Mouse (Mus musculus): ENCODE results near the gene Ccdc34. TPM values are rescaled to one million over a fixed set of nuclear protein-coding genes. Genes with fewer than 3 reads are reported as not detected.
"Not testable (repeated sequence)": the region's sequence is repeated elsewhere in the genome, so short reads cannot be mapped to it uniquely, and the experiment has no call there.

Gene Ccdc34
- total RNA-seq, 2 experiments from 2014 or later, result 11.9 to 13.3 TPM

DNA sequence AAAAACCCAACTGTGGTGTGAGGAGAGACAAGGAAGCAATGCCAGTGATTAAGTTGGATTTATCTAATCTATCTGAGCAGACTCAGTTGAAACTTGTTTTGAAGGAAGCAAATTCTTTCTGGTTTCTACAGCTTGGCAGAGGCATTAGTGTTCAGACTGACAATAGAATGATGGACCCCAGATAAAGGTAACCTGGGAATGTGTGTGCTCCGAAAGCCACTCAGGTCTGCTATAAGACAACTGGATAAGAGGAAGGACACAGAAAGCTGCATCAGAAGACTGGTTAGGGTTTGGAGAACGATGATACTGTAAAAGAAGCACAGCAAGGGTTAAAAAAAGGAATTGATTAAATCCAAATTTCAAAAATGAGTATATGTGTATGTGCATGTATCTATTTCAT is 111.8 kb downstream of the Ccdc34 start:
- DNase-seq (ENCODE audit: extremely low spot score in 1 of 2, low spot score in 2 of 2), result no peak
- Histone ChIP-seq H3K27ac (no peak overlapping the region), H3K4me3 (no peak overlapping the region)
- intact Hi-C loops (cut with DNase I), result no loop called here
- TF ChIP-seq CTCF (IDR thresholded peaks at IDR 0.05), result no peak

- H3K4me3 ChIP-seq, result no peak overlapping the region
- intact Hi-C loops (cut with DNase I), result no loop called here
- no peak for TF ChIP-seq CTCF (IDR thresholded peaks at IDR 0.05)
- no peak overlapping the region for H3K27ac ChIP-seq
- DNase-seq (ENCODE audit: extremely low spot score in 1 of 2, low spot score in 2 of 2), result no peak
Measured at GRCm38 (mm10) chr2:110131573-110131972, 114.0 kb downstream of the Ccdc34 start.

DNA sequence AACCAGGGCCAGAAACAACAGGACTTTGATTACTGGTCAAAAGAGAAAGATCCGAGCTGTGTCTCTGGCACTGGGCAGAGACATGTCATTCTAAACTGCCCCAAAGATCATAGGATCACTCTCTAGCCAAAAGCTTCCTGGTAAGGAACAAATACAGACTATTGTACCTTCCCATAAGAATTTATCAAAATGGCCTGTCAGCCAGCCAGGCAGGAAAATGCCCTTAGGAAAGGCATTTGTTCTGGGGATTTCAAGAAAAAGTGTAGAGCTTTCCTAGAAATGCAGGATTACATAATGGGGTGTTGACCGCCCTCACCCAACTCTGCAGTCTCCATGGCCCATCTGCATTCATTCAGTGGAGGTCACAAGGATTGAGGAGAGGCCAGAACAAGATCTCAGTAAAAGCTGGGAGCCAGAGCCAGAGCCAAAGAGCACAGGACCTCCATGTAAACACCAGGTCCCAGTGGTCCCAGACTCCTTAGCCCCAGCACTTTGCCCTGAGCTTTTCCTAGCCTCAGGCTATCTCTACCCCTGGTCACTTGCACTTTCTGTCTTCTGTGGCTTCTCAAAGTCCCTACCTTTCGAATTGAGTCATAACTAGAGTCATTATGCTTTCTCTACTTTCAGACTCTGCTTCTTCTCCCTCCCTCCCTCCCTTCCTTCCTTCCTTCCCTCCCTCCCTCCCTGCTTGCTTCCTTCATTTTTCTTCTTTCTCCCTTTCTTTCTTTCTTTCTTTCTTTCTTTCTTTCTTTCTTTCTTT is 115.9 kb downstream of the Ccdc34 start:
- TF ChIP-seq CTCF (IDR thresholded peaks at IDR 0.05), result no peak
- no peak for DNase-seq (ENCODE audit: extremely low spot score in 1 of 2, low spot score in 2 of 2)
- intact Hi-C loops (cut with DNase I), result no loop called here
- Histone ChIP-seq H3K4me3 (no peak overlapping the region), H3K27ac (no peak overlapping the region)

DNA sequence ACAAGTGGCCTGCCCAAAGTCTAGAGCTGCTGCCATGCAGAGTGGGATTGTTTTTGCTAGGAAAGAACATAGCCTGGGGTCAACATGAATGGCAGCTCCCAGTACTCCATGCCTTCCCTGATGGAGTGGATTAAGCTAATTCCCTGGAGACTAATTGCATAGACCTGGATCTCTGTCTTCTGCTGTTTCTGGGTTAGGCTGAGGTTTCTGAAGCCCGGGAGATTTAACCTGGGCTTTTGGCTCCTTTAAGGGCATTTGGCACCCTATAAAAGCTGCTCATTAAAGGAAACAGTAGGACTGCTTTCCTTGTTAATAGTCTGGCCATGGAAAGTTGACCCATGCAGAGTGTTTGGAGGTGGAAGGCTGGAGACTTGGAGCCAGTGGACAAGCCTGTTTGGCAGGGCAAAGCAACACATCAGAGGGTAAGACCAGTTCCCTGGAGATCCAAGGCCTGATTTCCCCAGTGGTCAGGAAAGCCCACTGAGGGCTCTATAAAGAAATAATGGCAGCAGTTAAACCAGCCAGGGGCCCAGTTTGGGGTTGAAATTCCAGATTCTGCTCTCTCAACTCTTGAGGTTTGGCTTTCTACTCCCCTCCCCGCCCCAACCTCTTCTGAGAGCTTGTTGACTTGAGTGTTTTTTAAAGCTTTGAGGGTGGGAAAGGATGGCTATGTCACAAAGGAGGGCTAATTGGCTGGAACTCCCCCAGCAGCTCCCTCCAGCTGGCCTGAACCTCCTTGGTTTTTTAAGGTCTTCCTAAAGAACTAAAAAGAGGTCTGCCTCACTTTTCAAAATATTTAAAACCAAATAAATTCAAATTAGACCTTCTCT is 117.4 kb downstream of the Ccdc34 start:
- no peak for TF ChIP-seq CTCF (IDR thresholded peaks at IDR 0.05)
- no peak overlapping the region for H3K4me3 ChIP-seq
- DNase-seq (ENCODE audit: extremely low spot score in 1 of 2, low spot score in 2 of 2), result peak in 1 of 2 experiments; percentile 16
- intact Hi-C loops (cut with DNase I), result loop anchor here (5.0 kb wide), 1 partner anchor 42 kb away; no protein-coding TSS in a partner anchor
- no peak overlapping the region for H3K27ac ChIP-seq

DNA sequence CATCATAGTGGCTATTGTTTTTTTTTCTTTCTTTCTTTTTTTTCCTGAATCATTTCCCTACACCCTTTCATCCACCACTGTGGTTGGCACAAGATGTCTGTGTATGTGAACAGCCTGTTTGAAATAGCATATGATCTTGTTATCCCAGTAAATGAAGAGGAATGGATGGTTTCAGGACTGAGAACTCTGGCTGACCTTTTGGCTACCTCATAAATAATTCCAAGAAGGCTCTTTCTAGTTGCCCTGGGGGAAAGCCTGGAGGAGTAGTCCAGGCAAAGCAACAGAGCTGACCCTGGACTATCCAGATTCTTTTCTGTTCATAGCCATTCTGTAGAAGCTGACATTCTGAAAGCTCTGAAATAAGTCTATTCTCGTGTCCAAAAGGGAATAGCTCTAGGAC is 119.7 kb downstream of the Ccdc34 start:
- intact Hi-C loops (cut with DNase I), result loop anchor here (5.0 kb wide), 1 partner anchor 40 kb away; no protein-coding TSS in a partner anchor
- Histone ChIP-seq H3K27ac (no peak overlapping the region), H3K4me3 (no peak overlapping the region)
- TF ChIP-seq CTCF (IDR thresholded peaks at IDR 0.05), result no peak
- DNase-seq (ENCODE audit: extremely low spot score in 1 of 2, low spot score in 2 of 2), result no peak

GRCm38 (mm10) chr2:110138096-110138495 is 120.5 kb downstream of the Ccdc34 start:
- intact Hi-C loops (cut with DNase I), result loop anchor here (5.0 kb wide), 1 partner anchor 39 kb away; no protein-coding TSS in a partner anchor
- DNase-seq (ENCODE audit: extremely low spot score in 1 of 2, low spot score in 2 of 2), result no peak
- TF ChIP-seq CTCF (IDR thresholded peaks at IDR 0.05), result no peak
- Histone ChIP-seq H3K27ac (no peak overlapping the region), H3K4me3 (no peak overlapping the region)

DNA sequence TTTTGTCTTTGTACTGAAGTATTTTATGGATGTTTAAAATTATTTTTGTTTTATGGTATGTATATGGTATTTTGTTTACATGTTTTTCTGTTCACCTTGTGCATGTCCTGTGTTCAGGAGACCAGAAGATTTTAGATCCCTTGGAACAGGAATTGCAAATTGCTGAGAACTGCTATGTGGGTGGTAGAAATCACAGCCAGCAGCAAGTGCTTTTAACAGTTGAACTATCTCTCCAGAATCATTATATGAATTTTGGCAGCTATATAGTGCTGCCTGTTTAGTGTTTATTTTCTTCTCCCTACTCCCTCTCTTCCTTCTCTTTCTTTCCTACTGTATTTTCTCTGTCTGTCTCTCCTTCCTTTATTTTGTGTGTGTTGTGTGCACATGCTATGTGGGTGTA is 130.4 kb downstream of the Ccdc34 start:
- DNase-seq (ENCODE audit: extremely low spot score in 1 of 2, low spot score in 2 of 2); intact Hi-C loops (cut with DNase I); H3K27ac ChIP-seq; H3K4me3 ChIP-seq: not testable (repeated sequence)

DNA sequence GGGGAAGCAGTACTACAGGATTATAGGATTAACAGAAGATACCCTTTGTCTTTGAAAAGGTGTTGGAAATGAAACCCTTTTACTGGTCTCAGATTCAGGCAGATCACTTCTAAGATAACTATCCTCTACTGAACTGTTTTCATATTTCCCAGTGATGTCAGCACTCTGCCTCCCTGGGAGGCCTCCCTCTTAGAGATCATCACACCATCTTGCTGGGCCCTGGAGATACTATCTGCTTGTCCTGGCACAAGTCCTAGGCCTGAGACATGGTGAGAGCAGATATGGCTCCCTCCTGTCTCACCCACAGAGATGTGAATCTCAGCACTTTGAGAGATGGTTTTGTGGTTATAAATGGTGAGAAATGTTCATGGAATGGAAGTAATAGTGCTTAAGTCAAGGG is 131.6 kb downstream of the Ccdc34 start:
- H3K27ac ChIP-seq, result no peak overlapping the region
- intact Hi-C loops (cut with DNase I), result no loop called here
- H3K4me3 ChIP-seq, result no peak overlapping the region
- no peak for TF ChIP-seq CTCF (IDR thresholded peaks at IDR 0.05)
- DNase-seq (ENCODE audit: extremely low spot score in 1 of 2, low spot score in 2 of 2), result no peak

DNA sequence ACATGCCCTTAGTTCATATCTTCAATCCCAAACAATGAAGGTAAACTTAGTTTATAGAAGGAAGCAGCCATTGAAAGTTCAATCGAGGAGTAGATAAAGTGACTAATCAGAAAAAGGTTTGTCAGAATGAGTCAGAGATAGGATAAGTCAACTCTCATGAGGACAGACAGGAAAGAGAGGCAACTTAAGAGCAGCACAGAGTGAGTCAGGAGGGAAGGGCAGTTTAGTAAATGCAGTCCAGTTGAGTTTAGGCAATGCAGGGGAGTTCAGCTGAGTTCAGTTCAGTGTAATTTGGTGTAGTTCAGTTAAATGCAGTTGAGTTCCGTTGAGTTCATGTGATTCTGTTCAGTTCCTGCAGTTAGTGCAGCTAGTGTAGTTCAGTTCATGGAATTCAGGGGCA is 138.7 kb downstream of the Ccdc34 start:
- H3K27ac ChIP-seq, result no peak overlapping the region
- no peak for TF ChIP-seq CTCF (IDR thresholded peaks at IDR 0.05)
- DNase-seq (ENCODE audit: extremely low spot score in 1 of 2, low spot score in 2 of 2), result no peak
- no peak overlapping the region for H3K4me3 ChIP-seq
- intact Hi-C loops (cut with DNase I), result no loop called here

DNA sequence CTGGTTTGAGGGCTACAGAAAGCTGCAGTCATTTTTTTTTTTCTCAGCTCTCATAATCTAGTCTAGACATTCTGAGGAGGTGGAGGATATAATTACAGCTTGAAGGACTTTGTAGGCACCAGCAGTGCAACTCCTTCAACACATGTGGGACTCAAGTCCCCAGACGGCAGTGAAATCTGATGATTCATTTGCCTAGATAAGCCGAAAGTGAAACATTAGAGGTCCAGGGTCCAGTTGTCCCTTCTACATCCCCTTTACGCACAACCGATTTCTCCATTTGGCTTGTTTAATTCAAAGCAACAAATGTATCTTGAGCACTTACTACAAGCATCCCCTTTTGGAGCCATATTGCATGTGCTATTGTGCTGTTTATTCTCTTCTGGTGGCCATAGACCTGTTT is 147.4 kb downstream of the Ccdc34 start:
- DNase-seq (ENCODE audit: extremely low spot score in 1 of 2, low spot score in 2 of 2), result no peak
- H3K4me3 ChIP-seq, result no peak overlapping the region
- intact Hi-C loops (cut with DNase I), result no loop called here
- TF ChIP-seq CTCF (IDR thresholded peaks at IDR 0.05), result no peak
- no peak overlapping the region for H3K27ac ChIP-seq

- no peak for DNase-seq (ENCODE audit: extremely low spot score in 1 of 2, low spot score in 2 of 2)
- Histone ChIP-seq H3K4me3 (no peak overlapping the region), H3K27ac (no peak overlapping the region)
- intact Hi-C loops (cut with DNase I), result no loop called here
- TF ChIP-seq CTCF (IDR thresholded peaks at IDR 0.05), result no peak
Measured at GRCm38 (mm10) chr2:110167694-110168093, 150.1 kb downstream of the Ccdc34 start.

DNA sequence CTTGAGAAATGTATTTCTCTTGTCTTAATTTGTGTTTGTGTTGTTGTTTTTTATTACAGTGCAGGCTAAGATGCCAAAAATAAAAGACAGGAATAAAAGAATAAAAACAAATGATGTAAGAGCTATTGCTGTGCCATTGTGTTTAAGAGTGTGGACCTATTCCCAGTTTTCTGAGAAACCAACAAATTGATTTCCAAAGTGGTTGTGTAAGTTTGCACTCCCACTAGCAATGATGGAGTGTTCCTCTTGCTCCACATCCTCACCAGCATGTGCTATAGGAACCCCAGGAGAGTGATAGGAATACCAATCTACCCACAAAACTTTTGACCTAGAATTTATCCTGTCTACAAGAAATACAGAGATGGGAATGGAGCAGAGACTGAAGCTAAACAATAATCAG is 150.7 kb downstream of the Ccdc34 start:
- Histone ChIP-seq H3K4me3 (no peak overlapping the region), H3K27ac (no peak overlapping the region)
- TF ChIP-seq CTCF (IDR thresholded peaks at IDR 0.05), result no peak
- intact Hi-C loops (cut with DNase I), result no loop called here
- no peak for DNase-seq (ENCODE audit: extremely low spot score in 1 of 2, low spot score in 2 of 2)
